Mouse (Mus musculus) MEL (cell line): ENCODE results near the gene Syt3.

ENCODE experiments used
- EP300 ChIP-seq, 2 experiments: IDR thresholded peaks; 2 replicates each; pipeline ENCODE4 v1.6.1; 2011; ENCODE audit warnings: improper control_type of control experiment in 2 of 2, low read length in 2 of 2, low read depth in 1 of 2, mild to moderate bottlenecking in 1 of 2
- ZNF384 ChIP-seq: IDR thresholded peaks from 2 replicates; pipeline ENCODE4 v1.6.1; 2012; ENCODE audit warnings: low read depth, mild to moderate bottlenecking, inconsistent platforms, low read length, improper control_type of control experiment

- no peak for TF ChIP-seq ZNF384
- TF ChIP-seq EP300 (IDR thresholded peaks at IDR 0.05; ENCODE audit: low read depth in 1 of 2, low read length in 2 of 2), result no peak
Measured at GRCm38 (mm10) chr7:44434089-44434488, 50.2 kb downstream of the Syt3 start.
